Mouse (Mus musculus) thymus, postnatal 25 days (tissue): ENCODE data around the gene Gpr55.

Source experiments
- DNase-seq: peaks from one replicate; pipeline ENCODE4 v3.0.0; 2022

The Gpr55 gene

DNA sequence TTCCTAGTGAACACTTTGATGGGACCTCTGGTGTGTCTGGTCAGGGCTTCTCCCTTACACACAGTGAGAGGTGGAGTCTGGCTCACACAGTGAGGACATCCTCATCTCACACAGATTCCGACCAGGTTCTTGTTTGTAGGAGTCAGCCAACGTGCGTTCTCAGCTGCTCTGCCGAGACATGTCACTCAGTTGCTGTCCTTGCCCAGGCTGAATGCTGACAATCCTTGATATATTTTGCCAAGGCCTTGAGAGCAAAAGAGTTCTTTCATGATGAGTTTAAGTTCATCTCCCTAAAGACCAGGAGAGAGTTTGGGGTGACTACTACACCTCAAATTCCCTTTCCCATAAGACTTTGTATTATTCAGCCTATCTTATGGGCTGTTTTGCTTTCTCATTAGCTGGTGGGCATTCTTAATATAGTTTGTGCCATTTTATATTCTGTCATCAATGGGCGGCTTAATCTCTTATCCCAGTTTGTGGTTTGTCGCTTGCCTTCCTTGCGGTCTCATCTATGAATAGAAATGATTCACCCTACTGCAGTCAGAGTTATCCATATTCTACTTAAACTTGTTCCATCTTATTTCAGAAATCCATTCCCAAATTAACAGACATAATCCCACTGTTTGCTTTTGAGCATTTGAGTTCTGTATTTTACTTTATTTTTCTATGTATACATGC is 47.6 kb downstream of the Gpr55 start:
- DNase-seq: no peak

DNA sequence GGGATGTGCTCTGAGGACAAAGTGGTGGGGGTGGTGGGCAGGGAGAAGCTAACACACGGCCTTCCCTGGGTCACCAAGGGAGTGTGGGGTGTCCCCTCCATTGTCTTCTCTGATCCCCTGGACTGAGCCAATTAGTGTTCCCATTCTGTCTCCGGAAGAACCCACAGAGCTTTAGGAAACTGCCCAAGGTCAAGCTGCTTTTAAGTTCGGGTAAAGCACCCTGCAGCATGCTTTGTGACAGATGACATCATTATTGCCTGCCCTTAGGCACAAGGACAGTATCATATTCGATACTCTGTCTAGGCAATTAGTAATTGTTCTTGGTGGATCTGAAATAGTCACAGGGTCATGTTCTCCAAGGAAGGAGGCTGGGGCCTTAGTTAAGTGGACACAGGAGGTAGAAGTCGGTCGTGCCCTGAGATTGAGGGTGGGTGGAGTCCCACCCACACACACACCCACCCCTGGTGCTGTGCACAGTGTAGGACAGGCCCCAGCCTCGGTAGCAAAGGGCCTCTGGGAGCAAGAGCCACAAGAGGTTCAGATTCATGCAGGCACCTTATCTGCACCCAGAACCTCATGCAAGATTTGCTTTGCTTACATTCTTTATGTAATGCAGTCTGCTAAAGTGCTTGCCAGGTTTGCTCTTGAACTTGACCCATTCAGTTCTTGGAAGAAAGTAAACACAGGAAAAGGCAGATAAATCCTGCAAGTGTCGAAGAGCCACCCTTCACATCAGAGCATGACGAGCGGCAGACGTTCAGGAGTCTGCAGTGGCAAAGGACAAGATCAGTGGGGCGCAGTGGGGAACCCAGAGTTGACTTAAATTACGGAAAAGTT is 51.8 kb downstream of the Gpr55 start:
- no peak for DNase-seq

DNA sequence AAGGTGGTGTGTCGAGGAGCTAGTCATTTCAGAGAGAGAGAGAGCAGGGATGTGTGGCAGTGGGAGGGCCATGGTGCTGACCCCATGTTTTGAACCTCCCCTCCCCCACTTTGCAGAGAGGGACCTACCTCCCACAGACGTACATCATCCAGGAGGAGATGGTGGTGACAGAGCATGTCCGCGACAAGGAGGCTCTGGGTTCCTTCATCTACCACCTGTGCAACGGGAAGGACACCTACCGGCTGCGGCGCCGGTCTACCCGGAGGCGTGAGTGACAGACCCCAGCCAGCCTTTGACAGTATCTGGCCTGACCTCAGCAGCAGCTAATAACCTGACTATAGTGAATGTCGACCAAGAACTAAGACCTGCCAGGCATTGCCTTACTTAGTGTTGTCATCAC is 53.9 kb downstream of the Gpr55 start:
- DNase-seq: no peak

DNA sequence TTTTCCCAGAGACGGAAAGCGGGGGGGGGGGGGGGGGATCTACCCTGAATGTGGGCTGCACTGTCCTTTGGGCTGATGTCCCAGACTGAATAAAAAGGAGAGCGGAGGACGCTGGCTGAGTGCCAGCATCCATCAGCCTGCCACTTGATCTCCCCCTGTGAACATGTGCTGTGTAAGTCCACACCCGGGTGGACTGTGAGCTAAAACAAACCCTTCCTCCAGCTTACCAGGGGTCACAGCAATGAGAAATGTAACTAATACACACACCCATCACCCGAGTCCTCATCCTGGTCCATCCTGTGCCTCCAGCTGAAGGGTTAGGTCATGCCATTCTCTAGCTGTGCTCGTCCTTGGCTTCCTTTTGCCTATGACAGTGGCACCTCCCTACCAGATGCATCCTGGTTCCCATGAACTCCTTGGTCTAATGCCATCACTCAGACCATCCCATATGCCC is 58.7 kb downstream of the Gpr55 start:
- no peak for DNase-seq

DNA sequence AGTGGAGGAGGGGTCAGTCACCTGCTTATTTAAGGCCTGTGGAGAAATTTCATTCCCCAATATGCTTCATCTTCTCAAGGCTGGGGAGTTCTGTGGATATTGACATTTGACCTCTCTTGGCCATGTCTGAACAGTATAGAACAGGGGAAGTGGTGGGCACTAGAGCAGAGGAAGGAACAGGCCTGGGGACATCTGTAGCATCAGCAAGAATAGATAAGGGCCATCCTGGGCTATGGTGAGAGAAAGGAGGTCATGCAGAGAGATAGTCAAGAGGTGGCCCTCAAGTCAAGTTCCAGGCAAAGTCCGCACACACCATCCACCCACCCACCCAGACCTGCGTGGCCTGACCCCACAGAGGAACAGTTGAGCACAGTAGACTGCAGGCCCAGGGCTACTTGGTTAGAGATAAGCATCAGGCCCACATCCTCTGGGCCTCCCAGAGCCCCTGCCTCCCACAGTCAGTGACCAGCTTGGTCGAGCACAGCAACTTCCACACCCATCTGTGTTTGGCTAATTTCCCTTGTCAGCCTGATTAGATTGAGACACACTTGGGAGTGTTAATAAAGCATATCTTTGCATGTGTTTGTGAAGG is 59.2 kb downstream of the Gpr55 start:
- no peak for DNase-seq

DNA sequence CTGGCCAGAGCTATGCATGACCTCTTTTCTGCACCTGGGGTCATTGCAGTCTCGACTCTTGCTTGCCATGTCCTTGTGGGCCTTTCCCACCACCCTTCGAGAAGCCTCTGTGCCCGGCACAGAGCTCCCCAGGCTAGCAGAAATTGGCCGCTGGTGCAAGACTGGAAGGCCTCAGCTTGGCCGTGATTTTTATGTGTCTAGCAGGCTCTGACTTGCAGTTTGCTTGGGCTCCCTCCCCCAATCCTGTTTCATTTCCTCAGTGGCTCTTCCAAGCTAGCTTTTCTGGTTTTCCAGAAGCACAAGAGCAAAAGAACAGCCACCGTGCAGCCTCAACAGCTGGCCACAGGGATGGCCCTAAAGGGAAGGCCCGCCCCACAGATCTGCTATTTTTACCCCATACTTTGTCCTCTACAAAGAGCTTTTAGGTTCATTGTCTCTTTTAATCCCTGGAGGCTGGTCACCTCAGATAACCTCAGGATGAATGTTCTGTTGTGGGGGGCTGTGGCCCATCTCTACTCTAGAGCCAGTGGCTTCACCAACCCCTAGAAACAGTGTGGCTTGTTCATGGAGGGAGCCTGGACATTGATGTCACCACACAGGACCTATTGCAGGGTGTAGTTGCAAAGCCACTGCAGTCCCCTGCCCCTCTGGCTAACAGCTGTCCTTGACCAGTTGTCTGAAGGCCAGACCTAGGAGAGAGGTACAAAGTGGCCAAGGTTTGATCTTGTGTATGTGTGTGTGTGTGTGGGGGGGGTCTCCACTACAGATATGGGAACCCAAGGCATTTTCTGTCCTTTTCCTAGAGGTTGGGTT is 60.1 kb downstream of the Gpr55 start:
- DNase-seq: no peak

DNA sequence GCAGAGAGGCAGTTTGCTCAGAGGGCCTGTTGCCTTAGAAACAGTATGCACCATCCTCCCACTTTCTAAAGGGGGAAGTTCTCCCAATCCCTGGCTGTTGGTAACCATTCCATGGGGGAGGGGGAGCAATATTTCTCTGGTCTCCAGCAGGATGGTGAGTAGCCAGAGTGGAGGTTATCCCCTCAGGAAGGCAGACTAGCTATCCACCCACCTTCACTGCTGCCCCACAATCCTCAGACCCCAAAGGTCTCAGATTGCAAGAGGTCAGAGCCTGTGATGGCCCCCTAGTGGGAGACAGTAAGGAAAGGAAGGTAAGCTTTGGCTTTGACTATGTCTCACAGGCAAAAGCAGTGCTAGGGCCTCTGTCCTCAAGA is 61.4 kb downstream of the Gpr55 start:
- DNase-seq: no peak

DNA sequence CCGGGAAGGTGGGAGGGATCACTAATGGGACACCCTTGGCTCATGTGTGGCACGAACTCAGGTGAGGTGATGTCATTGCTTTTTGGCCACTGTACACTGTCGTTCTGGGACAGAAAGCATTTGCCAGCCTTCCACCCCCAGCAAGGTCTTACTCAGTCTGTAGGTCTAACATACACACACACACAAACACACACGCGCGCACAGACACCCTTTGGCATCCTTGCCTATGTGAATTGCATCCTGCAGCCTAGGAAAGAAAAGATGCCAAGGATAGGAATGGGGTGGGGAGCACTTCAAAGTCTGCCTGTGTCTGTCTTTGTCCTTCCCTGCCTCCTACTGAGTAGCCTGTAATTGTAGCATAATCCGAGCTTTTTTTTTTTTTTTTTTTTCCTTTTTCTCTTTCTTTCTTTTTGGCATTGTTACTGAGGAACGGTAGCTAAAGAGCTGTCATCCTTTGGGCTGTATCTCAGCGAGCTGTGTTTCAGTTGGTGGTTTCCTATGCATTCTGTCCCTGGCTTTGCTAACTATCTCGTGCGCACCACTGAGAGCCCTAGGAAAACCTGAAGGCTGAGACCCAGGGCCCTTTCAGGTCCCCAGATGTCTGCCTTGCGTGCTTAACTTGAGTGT is 61.9 kb downstream of the Gpr55 start:
- DNase-seq: no peak

DNA sequence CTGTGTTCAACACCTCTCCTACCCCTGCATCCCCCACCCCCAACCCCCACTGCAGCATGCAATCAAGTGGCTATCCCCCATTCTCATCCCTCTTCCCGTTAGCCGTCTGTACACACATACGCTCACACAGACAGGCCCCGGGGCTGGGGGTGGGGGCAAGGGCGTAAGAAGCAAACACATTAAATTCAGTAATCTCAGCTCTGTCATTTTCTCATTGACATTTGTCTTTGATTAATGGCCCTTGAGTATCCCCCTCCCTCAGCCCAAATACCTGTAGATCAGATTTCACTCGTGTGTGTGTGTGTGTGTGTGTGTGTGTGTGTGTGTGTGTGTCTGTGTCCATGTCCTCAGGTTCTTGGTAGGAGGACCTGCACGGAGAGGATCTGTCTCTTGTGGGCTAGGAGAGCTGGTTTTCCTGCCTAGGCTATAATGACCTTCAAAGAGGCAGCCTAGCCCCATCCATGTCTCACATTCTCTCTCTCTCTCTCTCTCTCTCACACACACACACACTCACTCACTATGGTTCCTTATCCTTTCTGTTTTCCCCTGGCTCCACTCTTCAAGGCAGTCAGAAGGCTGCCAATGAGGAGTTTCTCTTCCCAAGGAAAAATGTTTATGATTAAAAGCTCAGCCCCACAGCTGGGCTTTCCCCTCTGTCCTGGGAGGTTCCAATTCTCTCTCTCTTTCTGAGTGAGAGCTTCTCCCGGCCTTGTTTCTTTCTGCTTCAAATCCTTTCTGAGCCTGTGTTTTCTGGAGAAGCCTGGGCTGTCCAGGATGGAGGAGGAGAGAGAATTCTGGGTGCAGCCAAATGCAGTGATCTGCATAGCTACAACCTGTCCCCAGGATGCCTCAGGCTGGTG is 62.7 kb downstream of the Gpr55 start:
- DNase-seq: no peak

DNA sequence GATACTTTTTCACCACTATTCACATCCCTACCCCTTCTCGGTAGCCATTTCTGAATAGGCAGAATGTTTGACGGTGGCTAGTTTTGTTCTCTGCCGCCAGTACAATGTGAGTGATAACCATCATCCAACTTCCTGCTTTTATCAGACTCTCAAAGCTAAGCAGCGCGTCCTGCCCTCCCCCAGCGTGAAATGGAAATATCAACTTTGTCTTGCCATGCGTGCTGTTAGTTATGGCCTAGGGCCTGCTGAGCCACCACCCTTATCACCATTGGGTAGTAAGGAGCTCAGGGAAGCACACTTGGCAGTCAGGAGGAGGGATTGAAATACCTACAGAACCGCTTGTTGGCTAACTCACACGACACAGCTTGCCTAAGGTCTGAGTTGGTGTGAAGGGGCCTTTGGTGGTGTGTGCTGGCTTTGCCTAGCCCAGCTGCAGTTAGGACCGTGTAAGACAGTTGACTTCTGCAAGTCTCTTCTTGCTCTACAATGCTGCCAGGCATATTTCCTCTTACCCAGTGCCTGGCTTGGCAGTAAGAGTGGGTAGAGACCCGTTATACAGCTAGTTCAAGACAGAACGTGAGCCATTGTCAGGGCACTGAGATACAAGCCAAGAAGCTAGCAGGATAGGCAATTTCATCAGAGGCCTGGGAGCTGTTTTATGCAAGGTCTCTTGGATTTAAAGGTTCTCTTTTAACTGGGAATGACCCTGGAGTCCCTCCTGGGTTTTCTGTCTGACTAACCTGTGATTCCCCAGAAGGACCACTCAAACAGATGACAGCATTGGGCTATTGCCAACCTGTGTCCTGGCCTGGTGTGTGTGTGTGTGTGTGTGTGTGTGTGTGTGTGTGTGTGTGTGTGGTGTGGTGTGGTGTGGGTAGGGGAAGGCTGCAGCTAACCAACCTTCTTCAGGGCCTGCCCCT is 63.8 kb downstream of the Gpr55 start:
- peak; percentile 13 for DNase-seq

DNA sequence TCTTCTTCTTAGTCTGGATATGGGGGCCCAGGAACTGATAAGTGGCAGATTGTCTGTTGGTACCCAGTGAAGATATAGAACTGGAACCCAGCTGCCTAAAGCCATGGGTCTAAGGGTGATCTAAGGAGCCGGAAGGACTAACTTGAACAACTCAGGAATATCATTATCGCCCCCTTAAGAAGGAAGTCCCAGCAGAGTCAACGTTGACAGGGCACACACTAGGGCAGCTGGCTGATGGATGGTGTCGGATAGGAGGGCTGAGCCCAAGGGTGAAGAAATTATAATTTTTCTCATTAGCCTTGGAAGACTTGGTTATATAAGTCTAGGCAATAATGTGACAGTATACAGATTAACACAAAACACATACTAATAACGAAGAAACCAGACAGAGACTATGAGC is 64.7 kb downstream of the Gpr55 start:
- no peak for DNase-seq

DNA sequence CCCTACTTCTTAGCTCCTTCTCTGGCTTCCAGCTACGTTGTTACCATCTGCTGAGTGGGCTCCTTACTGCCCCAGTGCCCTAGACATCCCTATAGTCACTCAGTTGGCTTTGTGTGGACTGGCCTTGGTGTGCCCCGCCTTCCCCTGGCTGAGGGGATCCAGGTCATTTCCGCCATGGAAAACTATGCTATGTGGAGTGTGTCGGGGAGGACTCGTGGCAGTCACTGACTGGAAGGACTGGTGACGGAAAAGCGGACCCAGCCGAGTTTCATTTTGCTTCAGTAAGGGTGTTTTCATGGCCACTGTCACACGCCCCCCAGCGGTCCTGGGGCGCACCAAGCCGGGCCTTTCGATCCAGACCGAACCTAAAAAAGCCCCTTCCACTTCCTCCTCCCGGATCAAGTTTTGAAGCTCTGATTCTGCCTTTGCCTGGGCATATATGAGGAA is 65.4 kb downstream of the Gpr55 start:
- peak; percentile 60 for DNase-seq

DNA sequence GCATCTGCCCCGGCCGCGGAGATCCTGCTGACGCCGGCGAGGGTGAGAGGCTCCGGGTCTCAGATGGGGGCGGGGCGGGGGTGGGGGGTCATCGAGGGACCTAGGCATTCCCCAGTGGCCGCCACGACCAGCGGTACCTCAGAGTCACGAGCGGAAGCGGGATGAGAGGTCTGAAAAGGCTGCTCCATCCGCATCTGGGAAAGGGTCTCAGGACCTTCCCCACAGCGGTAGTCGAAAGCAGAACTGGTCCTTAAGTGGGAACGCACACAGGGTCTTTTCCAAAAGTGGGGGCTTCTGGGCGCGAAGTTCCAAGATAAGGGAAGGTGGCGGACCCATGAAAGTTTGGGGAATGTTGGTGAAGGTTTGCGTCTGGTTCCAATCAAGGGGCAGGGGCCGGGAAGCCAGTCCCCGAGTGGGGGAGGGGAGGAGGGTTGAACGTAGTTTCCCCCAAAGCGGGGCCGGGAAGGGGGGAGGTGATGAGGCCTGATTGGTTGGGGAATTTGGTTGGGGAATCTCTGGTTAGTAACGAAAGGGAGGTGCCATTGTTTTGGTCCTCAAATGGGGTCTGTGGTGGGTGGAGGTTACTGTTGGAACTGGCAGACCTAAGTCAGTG is 66.0 kb downstream of the Gpr55 start:
- DNase-seq: peak; percentile 52

DNA sequence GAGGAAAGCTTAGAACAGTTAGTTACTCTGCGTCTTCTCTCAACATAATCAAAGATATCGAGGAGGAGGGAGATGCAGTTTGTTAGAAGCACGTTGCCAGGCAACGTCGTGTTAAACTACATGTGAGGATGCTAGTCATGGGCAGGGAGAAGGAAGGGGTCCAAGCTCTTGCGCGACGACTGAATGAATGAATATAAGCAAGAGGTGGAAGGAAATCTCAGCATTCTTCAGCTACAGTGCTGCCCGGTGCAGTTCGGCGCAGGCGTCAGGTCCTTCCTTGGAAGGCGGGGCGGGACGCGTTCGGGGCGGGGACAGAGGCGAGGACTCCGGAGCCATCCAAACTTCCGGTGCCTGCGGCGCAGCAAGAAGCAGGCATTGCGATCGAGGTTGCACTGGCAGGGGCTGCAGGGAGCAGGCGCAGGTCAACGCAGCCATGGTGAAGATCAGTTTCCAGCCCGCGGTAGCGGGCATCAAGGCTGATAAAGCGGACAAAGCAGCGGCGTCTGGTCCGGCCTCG is 66.5 kb downstream of the Gpr55 start, which contains the start of gene Itm2c:
TSS of gene Itm2c (plus strand) at position 51 of the 517 bp plus-strand sequence.
- peak; percentile 87 for DNase-seq
